Mouse (Mus musculus) spleen, postnatal 10 days (tissue): ENCODE measurements around the gene Tnfrsf8.
"Not testable (repeated sequence)": the region's sequence is repeated elsewhere in the genome, so short reads cannot be mapped to it uniquely, and the experiment has no call there.

Source experiments
- DNase-seq, 2 experiments: peaks; one replicate each; pipeline ENCODE4 v3.0.0; 2021 to 2022; ENCODE audit warnings: low spot score in 2 of 2

Gene Tnfrsf8

DNA sequence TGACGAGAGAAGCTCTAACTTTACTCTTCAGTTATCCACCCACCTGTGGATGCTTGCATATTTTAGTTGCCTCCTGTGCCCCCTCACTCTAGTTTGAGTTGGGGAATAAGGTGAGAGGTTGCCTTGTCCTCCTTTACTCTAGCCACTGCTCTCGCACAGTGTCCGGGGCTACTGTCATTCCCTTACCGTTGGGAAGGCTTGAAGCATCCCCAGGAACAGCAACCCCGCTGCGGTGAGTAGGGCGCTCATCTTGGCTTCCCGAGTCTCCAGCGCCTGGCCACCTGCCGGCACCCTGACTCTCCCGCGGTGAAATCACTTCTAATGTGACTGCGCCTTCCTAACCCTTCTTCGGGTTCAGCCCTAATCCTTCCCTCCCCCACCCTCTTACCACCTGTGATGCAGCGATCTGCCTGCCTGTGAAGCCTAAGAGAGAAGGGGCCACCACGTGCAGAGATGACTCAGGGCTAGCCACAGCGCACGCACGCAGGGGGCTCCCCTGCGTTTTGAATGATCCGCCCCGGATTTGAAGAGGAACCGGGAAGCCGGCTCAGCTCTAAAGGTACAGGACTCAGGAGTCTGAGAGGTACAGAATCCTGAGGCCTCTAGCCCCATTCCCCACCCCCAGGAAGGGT is at the start of gene Tnfrsf8:
Gene Tnfrsf8, minus strand, starts transcription at position 329 of the 632 bp plus-strand sequence.
- no peak for DNase-seq

DNA sequence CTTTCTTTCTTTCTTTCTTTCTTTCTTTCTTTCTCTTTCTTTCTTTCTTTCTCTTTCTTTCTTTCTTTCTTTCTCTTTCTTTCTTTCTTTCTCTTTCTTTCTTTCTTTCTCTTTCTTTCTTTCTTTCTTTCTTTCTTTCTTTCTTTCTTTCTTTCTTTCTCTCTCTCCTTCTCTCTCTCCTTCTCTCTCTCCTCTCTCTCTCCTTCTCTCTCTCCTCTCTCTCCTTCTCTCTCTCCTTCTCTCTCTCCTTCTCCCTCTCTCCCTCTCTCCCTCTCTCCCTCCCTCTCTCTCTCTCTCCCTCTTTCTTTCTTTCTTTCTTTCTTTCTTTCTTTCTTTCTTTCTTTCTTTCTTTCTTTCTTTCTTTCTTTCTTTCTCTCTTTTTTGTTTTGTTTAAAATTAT is 46.7 kb upstream of the Tnfrsf8 start:
- not testable (repeated sequence) for DNase-seq

DNA sequence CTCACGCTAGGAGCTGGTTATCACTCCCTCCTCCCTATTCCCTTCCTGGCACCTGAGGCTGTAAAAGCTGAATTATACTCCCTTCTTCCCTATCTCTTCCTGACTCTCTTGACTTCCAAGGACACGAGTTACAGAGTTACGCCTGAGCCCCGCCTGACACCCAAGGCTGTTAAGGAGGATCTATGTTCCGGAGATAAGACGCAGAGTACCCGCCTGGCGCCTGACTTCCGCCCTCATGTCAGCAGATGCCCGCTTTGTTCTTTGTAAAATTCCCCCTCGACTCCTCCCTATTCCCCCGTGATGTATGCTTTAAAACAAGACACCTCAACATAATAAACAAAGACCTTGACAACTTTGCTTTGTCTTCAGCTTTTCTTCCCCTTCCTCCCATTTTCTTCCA is 46.1 kb upstream of the Tnfrsf8 start:
- peak in 1 of 2 experiments; percentile 16 for DNase-seq

DNA sequence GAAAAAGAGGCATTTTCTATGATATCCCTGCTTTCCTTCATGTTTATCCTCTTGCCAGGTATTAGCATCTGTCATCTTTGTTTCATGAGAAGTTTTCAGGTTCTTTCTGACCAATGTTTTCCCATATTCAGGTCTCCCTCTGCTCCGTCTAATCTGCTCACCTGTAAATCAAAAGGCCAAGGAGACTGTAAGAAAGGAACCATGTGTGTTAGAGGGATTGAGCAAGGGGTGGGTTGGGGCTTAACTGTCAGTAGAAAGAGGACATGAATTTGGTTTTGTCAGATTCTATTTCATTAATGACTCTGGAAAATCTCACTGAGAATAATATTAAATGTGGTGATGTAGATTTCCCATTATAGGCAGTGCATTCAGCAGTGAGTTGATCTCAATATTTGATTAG is 45.6 kb upstream of the Tnfrsf8 start:
- DNase-seq: no peak

DNA sequence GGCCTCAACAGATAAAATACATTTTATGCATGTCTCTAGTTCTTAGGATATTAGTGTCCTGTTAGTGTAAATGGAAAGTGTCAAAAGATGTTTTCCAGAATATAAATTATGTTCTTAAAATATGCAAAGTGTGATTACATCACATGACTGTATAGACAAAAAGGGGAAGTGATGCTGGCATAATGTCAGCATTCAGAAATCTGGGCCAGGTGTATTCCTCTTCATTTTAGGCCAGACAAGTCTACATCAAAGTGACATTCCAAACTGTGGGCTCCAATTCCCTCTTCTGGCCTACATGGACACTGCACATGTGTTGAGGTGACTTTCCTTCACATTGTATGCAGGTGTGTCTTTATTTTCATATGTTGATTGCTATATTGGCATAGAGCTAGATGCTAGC is 41.3 kb upstream of the Tnfrsf8 start:
- DNase-seq: no peak

DNA sequence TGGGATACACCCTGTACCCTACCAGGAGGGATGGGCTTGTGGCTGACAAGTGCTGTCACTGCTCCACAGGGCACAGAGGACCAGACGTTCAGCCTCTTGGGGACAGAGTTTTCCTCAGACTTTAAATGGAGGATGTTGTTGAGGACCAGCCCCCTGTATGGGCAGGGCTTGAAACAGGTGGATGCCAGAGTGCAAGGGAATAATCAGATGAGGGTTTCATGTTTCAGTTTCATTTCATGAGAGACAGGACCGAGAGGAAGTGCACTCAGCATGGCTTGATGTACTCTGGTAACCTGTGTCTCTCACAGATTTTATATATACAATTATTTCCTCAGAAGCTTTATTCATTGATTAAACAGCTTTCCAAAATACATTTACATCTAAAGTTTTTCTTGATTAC is 38.9 kb upstream of the Tnfrsf8 start:
- no peak for DNase-seq

DNA sequence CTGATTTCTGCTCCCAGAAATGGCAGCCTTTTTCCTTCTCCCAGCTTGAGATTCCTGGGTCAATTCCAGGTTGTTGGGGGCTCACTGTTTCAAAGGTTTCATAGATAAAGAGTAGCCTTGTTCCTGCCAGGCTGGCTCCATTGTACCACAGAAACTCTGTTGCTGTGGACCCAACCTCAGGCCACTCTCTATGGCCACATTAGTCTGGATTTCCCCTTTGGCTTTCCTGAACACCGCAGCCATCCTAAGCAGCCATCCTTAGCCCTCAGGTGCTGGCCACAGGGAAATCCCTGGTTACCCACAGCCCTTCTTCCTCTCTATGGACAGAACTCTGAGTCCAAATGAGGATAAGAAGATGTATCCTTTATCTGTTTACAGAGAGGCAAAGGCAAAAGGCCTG is 30.0 kb upstream of the Tnfrsf8 start:
- no peak for DNase-seq

DNA sequence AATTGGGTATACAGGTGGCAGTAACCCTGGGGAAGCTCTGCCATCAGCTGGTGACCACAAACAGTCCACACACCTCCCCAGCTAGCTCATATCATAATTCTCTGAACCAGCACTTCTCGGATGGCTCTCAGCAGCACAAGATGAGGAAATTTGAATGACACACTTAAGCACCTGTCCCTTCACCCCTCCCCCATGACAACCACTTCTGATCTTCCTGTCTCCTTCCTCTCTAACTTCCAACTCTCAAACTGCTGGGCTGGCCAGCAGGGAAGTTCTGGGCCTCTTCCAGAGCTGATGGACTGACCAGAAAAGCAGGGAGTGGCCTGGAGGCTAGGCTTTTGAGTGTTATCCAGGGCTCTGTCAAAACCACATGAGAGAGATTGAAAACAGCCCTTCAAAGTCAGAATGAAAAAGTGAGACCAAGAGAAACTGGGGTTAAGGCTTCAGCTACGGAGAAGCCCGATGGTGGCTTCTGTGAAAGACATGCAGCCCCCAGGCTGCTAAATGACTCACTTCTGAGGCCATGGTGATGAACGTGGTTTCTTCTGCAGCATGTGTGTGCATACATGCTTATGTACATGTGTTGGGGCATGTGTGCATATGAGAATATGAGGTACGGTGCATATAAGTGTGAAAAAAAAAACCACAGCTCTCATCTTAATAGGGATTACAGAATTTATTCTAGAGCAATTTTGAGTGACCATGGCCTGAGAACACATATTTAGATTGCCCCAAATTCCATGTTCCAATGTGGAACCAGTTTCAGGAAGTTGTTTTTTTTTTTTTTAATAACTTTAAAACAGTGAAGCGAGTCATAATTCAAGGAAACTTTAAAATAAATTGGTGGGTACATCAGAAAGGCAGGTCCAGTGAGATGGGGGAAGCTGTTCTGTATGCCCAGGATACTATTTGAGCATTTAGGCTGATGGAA is 27.2 kb upstream of the Tnfrsf8 start:
- DNase-seq: no peak

DNA sequence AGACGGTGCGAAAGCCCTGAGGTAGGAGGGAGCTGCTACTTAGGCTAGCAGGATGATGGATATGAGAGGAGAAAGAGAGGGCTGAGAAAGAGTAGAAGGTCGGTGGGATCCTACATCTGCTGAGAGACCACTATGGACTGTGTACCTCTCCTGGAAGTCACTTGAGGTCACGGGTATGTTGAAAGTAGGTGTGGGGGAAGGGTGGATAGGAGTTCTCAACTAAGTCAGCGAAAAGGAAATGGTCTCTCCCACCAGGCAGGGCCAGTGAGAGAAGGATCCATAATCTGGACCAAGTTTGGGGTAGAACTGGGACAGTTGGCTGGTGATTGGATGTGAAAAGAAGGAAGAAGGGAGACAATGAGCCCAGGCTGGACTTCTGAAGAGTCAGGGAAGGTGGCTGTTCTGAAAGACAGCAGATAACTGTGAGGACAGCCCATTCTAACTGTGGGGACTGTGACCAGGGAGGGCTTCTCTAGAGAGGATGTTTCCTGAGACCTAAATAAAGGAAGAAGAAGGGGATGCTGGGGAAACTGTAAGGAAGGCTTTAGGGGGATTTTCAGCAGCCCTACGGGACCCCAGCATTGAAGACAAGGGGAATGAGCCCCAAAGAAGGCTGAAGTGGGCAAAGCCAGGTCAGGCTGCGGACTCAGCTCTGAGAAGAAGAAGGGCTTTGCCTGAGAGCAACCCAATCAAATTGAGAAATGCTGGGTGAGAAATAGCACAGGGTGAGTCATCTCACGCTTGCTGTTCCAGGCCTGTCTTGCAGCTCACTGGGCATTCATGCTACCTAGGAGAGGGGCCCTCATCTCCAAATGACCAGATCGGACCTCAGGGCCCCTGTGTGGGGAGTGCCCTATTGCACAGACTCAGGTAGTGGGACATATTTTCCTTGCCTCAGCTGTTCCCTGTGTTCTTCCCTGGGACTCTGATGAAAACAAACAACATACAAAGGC is 23.2 kb upstream of the Tnfrsf8 start:
- no peak for DNase-seq

DNA sequence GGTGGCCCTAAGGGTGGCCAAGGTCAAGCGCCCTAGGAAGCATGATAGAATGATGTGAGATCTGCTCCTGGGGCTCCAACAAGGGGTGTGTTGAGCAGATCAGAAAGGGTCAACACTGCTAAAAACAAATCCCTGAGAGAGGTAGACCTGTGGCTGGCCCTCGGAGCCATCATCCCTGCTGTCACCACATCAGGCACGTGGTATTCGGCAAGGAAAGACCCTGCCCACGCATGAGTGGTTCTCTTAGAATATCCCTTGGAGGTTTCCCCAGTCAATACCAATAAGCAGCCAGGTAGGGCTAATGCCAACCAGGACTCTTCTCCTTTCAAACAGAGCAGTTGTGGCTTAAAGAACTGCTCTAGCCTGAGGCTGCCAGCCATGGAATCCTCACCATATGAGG is 21.6 kb upstream of the Tnfrsf8 start:
- no peak for DNase-seq

DNA sequence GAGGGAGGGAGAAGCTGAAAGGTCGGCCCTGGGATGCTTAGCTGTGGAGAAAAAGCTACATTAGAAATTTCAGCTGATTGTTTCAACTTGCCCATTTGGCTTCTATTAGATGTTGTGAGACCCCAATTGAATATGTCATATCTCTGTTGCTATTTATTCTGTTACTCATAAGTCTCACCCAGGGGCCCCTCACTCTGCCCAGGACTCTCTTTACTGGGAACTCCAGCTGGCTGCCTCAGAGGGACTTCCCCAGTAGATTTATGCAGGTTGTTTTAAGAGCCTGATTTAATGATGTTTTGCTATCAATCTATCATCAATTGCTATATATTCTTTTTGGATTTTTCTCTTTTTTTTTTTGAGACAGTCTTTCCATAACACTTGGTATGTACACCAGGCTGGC is 21.1 kb upstream of the Tnfrsf8 start:
- DNase-seq: no peak

DNA sequence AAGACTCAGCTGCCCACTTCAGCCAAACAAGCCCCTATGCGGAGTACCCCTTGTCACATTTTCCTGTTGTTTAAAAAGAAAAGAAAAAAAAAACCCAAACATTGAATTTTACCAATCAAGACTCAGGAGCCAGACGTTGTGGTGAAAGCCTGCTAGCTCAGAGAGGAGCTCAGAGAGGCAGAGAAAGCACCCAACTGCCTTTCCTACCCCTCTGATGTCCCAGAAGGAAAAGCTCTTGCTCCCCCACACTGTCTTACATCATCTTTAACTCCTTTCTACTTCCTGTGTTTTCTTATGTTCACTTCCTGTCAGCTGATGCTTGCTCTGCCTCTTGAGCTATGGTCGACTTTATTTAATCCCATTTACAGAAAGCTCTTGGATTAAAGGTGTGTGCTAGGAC is 8.7 kb upstream of the Tnfrsf8 start:
- DNase-seq: no peak

DNA sequence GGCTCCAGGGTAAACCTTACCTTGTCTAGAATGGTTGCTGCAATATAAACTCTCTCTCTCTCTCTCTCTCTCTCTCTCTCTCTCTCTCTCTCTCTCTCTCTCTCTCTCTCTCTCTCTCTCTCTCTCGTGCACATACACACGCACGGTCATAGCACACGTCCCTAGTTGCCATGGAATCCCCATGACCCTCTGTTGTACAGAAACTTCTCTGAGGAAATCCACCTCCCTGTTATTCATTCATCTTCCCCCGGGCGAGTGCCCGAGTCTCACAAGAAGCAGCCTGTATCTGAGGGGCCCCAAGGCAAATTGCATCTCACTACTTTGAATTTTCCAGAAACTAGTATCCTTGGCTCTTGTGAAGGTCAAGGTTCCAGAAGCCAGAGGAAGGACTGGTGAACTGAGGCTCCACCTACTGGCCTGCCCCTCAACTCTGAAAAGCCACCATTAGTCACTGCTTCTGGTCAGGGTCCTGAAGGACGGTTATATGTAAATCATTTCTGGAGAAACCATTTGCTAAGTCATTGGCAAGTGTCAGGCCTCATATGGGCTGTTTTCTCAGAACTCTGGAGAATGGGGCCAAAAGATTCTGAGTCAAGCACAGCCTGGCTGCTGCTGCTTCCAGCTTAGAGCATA is 8.1 kb upstream of the Tnfrsf8 start:
- no peak for DNase-seq

DNA sequence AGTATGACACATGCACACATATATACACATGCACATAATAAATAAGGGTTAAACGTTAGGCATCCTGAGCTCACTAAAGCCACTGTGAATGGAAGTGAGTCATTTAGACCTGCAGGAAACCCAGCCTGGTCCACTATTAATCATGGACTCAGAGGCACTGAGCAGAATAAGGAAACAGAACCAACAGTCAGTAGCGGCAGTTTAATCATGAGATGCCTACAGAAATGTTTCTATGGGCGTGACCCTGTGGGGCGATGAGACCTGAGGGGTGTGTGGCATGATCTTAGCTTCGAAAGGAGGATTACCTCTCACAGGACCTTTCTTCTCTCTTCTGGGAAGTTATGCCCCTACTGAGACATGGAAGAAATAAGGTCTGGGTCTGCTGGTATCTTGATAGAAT is 7.2 kb upstream of the Tnfrsf8 start:
- no peak for DNase-seq

DNA sequence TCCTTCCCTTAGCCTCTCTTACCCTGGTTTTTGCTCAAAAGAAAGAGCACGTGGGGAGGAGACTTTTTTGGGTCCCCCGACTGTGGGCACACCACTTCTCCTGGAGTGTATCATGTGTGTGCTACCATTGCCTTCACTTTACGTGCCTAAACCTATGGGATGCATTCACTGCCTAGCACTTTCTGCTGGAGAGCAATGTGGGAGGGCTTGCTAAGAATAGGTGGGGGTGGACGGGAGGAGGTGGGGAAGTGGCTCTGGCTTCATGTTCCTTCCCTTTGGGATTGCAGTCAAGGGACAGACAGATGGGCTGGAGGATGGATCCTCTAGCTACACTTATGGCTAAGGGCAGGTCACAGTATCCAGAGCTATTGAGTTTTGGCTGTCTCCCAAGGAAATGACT is 5.7 kb upstream of the Tnfrsf8 start:
- no peak for DNase-seq

DNA sequence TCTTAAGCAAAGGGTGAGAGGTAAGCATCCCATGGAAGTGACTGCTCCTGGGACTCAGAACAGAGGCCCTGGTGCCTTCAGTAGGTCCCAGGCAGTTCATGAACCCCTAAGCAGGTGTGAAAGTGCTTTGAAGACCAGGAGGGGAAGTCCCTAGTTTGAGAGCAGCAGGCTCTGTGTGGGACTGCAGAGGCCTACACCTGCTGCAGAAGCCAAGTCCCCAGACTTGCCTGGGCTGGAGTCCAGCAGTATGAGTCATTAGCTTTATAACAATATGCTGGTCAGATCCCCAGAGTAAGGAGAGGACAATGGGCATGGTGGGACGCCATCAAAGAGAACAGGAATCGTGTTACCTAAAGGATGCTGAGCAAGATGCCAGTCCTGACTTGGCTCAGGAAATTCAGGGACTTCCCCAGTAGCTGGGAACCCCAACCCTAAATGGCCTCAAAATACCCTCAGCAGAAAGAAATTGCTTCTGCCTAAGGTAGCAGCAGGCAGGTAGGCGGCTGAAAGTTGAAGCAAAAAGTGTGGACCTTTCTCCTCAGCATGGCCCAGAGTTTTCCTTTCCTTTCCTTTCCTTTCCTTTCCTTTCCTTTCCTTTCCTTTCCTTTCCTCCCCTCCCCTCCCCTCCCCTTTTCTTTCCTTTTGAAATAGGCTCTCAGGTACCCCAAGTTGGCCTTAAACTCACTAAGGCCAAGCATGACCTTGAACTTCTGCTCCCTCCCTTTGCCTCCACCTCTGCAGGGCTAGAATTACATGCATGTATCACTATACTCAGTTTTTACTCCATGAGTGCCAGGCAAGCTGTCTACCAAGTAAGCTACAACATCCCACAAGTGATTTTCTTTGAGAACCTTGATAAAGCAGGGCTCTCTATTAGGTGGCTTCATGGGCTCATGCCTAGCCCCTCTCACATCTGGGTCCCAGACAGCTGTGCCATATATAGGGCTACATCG is 4.6 kb upstream of the Tnfrsf8 start:
- DNase-seq: no peak

DNA sequence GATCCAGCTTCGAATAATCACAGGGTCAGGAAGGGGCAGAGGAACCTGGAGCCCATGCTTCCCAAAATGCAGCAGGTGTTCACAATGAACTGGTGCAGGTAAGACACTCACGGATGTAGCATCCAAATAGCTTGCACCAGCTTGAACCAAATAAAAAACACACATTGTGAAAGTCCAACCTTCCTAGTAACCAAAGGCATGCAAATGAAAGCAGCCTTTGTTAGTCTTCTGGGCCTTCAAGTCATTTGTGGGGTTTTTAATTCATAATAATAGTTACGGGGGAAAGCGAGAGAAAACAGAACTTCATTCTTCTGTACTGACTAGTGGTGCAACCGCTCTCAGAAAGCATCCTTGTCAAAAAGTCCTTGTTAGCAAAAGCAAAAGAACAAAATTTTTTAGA is 1.7 kb upstream of the Tnfrsf8 start:
- DNase-seq: no peak

DNA sequence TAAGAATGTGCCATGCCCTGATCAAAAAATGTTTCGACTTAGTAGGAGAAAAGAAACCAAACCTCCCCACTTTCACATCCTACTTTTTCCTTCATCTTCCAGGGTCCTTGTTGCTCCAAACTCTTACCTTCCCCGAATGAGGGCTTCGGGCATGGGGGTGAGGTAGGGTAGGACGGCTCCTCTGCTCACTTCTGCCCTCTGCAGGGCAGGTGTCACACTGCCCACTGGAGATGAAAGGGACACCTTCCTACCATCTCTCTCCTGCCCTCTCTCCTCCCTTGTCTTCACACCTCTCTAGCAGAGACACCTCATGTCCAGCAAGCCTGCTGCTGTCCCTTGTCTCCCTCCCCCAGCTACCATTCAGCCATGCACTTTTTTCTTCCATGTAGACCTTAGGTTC is 998 bp downstream of the Tnfrsf8 start:
- DNase-seq: no peak

DNA sequence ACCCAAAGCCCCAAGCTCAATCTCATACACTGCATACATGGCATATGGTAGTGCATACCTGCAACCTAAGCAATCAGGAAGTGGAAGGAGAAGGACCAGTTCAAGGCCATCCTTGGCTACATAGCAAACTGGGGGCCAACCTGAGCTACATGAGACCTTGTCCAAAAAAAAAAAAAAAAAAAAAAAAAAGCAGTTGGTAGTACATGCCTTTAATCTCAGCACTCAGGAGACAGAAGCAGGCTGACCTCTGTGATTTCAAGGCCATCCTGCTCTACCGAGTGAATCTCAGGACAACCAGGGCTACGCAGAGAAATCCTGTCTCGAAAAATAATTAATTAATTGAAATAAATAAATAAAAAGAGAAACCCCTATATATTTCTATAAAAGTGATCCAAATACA is 1.7 kb downstream of the Tnfrsf8 start:
- no peak for DNase-seq

DNA sequence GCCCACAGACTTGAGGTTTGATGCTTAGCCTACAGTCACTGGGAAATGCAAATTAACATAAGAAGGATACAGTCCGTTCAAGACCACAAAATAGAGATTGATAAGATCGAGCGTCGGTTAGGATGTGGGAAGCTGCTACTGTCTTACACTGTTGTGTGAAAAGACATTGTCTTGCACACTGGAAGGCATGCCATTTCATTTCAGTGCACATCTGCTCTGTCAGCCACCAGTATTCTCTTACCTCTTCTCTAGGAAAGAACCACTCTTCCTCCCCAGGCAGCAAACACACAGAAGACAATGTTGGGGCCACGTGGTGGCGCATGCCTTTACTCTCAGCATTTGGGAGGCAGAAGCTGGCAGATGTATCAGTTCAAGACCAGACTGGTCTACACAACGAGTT is 2.4 kb downstream of the Tnfrsf8 start:
- DNase-seq: no peak

DNA sequence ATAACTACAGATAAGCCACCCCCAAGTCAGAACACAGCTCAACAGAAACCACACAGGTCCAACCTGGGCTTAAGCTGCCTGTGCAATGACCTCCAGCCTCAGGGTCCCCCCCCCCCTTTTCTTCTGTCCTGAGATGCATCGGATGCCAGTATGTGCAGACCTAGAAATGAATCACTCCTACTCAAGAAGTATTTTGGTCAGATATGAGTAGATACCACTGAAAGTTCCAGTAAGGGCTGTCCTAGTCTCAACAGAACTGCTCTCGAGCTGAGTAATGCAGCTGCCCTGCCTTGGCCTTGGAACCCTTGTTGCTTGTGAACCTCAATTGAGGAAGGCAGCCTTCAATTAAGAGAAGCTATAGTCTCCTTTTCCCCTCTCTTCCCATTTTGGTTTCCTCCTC is 4.1 kb downstream of the Tnfrsf8 start:
- DNase-seq: no peak
